Mouse (Mus musculus) stomach, postnatal 0 days (tissue): ENCODE measurements around the gene Rabif.

Experiments used
- CTCF ChIP-seq: IDR thresholded peaks from 2 replicates; pipeline ENCODE4 v1.5.1; 2016; ENCODE audit warnings: antibody characterized with exemption, low read depth, mild to moderate bottlenecking, moderate library complexity
- EP300 ChIP-seq: optimal IDR thresholded peaks from 2 replicates; pipeline ENCODE3; 2016; ENCODE audit warnings: antibody characterized with exemption

DNA sequence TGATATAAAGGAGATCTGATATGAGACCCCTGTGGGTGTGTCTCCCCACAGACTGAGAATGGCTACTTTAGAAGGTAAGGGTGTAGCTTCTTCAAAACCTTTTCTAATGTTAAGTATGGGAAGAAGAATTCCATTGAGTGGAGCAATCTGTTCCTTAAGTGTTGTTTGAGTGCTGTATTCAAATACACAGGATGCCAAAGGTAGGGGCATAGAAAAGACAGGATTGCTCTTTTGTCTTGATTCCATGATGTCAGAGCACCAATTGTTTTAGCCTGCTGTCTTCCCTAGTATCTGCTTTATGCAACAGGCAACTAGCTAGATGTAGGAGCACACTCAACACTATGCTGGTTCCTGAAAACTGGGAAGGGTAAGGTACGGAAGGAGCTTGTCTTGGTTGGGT, 40.6 kb downstream of the Rabif start:
- TF ChIP-seq CTCF = no peak
- TF ChIP-seq EP300 = no peak
